Mouse (Mus musculus) fat pad, adult 2 months (tissue): ENCODE data around the gene Gm44596.

Experiments used
- DNase-seq: peaks from one replicate; pipeline ENCODE4 v3.0.0-alpha.2; 2011; ENCODE audit warnings: low read depth, low spot score; ENCODE audit errors: extremely low read depth

Gene Gm44596

DNA sequence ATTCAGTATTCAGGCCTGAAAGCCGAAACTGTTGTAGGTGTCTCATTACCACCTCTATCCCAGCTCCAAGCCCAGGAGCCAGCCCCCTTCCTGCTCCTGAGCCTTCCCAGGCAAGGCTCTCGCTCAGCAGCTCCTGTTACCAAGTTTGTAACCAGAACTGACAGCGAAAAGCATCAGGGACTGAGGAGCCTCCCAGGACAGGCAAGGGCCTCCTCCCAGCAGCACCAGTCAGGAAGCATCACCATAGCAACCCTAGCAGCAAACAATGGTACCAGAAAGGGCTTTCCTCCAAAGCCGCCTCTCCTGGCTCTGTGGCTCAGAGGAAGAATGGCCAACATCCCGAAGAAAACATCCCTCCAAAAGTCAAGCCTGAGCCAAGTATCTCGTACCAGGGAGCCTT is at the start of gene Gm44596, which contains the start of gene Tex52:
Gene Gm44596, plus strand, starts transcription at position 312 of the 400 bp plus-strand sequence.
Gene Tex52, plus strand, starts transcription at position 265 of the 400 bp plus-strand sequence.
- no peak for DNase-seq

DNA sequence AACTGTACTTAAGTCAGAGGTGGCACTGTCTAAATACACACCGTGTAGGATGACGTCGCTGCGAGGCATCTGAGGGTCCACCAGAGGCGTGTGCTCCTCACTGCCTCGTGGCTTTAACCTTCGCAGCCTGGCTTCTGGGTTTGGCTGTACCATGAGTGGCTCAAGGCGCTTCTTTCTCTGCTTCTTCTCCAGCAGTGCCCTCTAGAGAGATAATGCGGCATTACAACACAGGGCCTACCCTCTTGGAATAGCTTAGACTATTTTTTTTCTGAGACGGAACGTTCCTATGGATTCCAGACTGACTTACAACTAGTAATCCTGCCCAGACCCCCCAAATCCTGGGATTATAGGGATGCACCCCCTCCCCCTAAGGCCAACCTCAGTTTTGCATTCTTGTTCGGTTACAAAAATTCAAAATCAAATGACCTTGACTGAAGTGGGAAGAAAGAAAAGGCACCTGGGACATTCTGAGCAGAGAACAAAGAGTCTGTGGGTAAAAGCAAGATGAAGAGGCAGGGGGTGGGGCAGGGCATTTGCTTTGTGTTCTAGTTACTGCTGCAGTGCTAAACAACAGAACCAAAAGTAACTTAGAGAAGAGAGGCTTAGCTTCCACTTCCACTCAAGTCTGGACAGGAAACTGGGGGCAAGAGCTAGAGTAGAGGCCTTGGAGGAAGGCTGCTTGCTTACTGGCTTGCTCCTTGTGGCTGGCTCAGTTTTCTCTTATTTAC is 40.7 kb upstream of the Gm44596 start:
- no peak for DNase-seq

DNA sequence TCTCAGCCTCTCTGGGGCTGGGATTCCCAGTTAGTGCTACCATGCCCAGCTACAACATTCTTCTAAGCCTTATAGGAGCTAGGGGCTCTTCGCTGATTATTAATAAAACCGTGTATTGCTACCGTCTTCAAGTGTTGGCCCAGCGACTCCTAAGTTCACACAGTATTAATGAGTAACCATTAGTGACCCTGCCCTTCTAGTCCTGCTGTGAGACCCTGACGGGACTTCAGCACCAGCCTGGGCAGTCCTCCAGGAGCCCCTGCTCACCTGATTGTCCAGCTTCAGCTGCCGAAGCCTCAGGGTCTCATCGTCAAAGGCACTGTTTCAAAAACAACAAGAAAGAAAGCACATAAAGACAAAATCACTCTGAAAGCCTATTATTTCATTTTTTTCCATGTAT is 37.8 kb upstream of the Gm44596 start:
- no peak for DNase-seq

DNA sequence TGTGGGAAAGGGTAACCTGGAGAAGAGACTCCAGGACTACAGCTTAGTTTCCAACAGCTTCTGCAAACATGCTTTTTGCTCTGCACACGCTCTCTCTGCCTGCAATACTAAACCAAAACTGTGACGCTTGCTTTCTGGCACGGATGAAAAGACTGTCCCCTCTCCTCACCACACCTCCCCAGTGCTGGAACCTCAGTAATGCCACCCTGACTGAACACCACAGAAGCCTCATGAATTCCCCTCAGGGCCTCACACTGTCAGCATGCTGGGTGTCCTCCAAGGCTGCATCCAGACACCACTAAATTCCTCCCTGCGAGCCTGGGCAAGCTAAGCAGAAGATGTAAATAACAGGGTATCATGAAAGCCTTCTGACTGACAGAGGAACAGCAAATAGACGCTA is 36.4 kb upstream of the Gm44596 start:
- DNase-seq = no peak

DNA sequence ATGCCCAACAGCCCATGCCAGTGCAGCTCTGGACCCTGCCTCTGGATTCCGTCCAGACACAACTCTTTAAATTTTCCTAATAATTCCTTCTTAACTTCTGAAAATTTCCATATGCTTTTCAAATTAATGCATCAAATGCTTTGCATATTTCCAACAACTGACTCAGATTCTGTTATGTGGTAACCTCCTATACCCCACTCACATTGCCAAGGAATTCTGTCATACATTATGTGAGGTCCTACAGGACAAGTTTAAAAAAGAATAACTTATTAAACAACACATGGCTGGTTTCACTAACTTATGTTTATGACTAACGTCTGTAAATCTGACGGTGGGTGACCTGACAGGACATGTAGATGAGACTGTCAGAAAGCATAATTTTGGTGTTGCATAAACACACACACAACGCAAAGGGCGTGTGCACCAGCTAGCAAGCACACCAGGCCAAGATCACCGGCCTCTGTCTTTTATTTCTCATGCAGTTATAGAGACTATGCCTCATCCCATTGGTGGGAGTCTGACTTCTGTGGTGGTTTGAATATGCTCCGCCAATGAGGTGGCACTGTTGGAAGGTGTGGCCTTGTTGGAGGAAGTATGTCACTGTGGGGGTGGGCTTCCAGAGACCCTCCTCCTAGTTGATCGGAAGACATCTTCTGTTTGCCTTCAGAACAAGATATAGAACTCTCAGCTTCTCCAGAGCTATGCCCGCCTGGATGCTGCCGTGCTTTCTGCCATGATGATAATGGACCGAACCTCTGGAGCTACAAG is 33.2 kb upstream of the Gm44596 start:
- DNase-seq = no peak

DNA sequence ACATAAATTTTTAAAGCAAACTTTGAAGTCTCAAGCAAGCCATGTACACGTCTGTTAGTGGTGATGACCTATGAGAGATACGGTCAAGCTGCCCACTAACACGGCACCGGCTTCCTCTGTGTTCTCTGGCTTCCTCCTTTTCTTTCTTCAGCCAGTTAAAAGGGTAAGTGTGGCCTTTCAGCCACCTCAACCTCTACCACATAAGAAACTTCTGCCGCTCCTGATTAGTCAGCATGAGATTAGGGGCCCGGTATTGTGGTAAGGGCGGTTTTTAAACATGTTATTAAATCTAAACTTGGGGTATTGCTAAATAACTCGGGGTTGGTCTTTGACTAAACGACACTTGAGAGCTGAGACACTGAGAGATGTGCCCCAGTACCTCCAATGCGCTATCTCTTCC is 29.7 kb upstream of the Gm44596 start:
- DNase-seq = no peak

DNA sequence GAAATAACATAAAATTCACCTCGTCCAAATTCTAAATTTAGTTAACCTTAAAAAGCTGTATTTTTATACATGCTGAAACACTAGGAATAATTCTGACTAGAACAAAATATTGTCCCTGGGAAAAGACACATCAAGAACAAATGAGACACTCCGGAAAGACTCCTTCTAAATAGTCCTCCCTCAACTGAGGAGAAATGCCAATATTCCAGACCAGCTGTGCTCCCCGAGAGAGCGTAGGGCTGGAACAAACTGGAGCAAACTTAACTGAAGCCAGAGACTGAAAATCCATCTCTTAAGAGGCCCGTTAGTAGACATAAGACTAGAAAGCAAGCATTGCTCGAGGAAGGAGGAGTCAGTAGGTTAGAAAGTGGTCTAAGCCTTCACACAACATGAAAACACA is 28.5 kb upstream of the Gm44596 start:
- no peak for DNase-seq

DNA sequence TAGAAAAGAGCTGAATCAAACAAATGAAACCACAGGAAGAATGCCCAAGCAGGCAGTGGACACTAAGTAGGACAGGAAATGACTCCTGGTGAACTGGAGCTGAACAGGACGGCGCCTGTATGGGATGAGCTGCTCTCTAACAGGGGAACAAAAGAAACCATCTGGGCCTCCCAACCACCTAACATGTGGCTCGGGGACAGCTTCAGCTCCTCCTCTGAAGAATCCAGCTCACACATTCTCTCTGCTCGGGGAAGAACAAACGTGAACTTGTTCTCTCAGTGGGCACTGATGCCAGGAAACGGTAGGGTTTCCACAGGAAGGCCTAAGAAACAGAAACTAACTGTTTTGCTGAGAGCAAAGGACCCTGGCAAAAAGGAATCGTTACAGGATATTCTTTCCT is 25.6 kb upstream of the Gm44596 start:
- DNase-seq = no peak

DNA sequence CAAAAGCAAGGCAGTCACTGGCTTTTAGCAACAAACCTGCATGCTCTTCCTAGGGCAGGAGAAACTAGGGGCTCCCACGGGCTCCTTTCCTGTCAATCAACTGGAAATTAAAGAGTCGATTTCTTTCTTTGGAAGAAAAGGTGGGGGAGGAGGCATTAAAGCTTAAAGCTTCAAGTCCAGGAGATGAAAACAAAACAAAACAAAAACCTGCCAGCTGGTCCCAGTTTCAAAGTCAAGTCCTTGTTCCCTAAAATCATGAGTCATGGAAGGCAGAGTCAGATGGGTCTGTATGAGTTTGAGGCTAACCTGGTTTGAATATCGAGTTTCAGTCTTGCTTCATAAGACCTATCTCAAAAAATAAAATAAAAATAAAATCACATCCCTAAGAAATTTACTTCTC is 21.2 kb upstream of the Gm44596 start:
- DNase-seq = no peak

DNA sequence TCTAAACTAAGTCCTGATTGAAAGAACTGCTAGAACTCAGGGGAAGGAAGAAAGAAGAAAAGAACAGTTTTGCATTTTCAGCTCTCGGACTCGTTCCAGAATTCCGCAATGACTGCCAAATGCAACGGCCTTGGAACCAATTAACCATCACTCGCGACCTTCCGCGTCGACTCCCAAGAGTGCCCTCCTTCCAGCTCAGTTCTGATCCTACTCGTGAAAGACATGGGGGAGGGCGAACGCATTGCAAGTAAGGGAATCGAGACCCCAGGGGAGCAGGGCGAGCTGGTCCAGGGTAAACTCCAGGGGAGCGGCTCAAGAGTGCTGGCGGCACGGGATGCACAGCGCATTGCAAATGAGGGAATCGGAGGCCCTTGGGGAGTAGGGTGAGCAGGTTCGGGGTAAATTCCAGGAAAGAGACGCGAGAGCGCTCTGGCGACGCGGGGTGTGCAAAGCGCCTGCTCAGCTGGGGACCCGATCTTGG is 20.1 kb upstream of the Gm44596 start:
- DNase-seq = no peak

DNA sequence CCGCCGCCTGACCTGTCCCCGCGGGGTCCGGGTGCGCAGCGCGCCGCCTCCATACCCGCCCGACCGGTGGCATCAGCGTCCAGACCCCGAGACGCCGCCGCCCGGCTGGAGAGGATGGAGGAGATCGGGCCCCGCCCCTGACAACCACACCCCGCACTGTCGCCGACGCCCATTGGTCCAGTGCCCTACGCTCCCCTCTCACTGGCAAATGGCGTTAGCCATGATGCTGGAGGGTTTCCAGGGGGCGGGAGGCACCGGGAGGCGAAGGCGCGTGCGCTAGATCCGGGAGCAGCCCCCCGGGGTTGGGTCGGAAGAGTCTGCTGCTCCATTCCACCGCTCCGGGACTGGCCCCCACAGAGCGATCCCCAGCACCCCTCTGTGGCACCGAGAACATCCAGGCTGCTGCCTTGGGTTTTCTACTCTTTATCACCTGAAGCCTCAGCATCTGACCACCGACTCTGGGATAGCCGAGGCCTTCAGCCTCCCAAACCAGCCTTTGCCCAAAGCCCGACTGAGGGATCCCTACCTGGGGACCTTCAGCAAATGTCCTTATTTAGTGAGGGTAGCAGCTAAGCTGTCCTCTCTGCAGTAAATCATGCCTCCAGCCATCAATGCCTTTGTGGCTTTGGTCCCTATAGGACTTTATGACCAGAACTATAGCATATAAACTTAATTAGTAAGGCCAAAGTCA is 19.4 kb upstream of the Gm44596 start, which contains the start of gene Tulp3:
Gene Tulp3, minus strand, starts transcription at position 126 of the 691 bp plus-strand sequence.
- no peak for DNase-seq

DNA sequence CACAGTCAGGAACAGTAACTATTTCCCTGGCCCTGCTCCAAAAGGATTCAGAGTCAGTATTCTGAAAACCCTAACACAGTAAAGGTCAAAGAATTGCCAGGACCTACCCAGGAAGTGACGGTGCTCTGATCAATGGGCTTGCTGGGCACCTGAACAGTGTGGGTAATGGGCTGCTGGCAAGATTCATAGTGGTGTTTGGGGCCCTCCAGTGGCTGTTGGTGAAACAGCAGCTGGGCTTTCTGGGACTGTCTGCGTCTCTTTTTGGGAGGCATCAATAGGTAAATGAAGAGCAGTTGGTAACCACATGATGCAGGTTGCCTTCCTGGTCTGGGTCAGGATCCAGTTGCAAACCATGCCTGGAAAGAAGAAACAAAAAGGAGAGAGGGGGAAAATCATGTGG is 16.3 kb upstream of the Gm44596 start:
- DNase-seq = no peak

DNA sequence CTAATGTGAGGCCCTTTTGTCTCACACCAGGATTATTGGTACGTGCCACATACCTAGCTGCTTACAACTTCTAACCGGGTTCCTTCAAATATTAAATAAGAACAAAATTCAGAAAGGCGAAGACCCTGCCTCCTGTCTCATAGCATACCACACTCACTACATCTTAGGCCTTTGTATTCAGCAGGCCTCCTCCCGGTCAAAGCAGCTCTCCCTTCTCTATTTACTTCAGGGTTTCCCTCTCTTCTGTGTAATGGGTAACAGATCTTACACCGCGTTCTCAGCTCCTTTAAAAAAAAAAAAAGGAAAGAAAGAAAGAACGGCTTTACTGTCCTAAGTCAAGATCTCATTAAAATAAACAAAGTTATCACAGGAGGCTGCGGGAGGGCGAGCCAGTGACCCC is 13.4 kb upstream of the Gm44596 start:
- no peak for DNase-seq

DNA sequence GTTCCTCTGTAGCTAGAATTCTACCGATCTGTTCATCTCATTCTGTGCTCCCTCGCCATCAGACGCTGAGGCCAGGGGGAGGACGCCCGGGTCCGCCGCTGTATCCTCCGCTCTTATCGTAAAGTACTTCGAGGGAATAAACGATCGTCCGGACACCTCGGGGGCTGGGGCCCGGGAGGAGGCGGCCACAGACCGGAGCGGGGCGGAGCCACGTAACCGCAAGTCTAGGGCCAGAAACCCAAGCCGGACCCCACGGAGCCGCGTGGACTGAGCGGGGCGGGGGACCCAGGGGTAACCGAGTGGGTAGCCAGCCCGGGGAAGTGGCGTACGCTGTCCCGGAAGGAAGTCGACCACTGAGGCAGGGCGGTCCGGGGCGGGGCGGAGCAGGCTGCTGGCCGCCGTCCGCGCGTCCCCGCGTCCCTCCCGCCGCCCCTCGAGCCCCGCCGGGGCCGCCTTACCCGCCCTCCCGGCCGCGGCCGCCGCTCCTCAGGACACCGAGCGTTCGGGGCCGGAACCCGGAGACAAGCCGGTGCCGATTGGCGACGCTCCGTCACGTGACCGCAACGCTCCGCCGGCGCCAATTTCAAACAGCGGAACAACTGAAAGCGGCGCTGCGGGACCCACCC is 12.8 kb upstream of the Gm44596 start, which contains the start of the genes Rhno1 and Foxm1:
Gene Rhno1, minus strand, starts transcription at position 531 of the 626 bp plus-strand sequence.
Gene Foxm1, plus strand, starts transcription at position 587 of the 626 bp plus-strand sequence.
- DNase-seq = no peak

DNA sequence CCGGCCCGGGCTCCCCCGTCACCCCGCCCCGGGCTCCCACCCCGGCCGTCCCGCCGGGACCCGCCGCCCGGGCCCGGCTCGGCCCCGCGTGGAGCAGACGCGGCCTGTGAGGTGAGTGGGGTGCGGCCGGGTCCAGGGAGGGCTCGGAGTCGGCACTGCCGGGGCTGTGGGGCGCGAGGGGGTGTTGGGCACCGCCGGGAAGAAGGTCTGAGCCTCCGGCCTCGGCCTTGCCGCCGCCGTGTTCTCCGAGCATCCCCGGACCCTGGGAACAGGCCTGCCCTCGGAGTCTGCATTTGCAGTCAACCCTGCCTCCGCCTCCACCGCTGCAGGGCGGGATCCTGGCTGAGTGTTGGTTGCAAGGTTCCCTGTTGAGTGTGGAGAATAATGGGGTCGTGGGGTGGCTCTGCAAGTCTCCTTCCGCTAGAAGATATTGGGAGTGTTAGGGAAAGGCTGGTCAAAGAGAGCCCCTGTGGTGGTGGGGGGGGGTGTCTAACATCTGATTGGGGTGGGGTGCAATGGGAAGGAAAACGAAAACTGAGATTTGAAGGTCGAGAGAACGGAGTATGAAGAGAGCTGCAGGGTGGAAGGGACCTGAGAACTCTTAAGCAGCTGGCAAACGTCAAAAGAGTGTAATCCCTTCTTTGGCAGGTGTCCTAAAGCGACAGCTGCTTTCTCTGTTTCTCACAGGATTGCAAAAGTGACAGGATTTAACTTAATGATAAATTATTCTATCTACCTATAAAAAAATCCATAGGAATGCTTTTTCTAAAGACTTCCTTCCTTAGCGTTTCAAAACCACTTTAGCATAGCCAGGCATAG is 12.1 kb upstream of the Gm44596 start:
- peak; percentile 84 for DNase-seq

DNA sequence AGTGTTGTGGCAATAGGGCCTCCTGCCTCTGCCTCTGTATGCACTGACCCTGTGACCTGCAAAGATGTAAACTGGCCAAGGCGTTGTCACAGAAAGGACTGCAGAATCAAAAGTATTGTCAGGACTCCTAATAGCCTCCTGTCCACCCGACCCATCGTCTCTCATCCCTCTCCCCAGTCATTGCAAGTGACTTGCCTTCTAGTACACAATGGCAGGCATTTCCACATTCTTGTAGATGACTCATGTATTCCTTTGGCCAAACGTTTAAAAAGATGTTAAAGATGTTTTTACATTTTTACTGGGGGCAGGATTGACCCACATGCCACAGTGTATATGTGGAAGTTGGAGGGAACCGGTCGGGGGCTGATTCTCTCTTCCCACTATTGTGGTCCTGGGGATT is 10.6 kb upstream of the Gm44596 start:
- no peak for DNase-seq

DNA sequence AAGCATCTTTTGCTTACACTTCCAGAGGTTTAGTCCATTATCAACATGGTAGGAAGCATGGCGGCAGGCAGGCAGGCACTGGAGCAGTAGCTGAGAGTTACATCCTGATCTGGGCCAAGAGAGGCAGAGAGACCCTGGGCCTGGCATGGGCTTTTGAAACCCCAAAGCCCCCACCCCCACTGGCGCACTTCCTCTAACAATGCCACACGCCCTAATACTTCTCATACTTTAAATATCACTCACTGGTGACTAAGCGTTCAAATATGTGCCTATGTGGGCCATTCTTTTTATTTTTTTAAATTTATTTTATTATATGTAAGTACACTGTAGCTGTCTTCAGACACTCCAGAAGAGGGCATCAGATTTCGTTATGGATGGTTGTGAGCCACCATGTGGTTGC is 8.8 kb upstream of the Gm44596 start:
- no peak for DNase-seq

DNA sequence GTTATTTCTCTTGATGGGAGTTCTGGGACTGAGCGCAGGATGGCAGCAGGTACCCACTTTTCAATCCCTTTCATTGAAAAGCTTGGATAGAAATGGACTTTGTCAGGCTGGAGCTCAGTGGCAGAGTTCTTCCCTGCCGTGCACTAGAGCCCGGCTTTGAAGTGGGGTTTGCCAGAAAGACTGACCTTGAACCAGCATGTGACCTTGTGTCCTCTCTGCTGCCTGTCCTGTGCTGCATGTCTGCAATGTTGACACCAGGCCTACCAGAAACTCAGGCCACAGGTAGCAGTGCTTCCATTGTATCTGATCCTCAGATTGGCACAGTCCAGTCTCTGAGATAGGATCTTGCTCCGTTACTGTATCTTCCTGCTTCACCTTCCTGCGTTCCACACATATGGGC is 5.3 kb upstream of the Gm44596 start:
- DNase-seq = no peak

DNA sequence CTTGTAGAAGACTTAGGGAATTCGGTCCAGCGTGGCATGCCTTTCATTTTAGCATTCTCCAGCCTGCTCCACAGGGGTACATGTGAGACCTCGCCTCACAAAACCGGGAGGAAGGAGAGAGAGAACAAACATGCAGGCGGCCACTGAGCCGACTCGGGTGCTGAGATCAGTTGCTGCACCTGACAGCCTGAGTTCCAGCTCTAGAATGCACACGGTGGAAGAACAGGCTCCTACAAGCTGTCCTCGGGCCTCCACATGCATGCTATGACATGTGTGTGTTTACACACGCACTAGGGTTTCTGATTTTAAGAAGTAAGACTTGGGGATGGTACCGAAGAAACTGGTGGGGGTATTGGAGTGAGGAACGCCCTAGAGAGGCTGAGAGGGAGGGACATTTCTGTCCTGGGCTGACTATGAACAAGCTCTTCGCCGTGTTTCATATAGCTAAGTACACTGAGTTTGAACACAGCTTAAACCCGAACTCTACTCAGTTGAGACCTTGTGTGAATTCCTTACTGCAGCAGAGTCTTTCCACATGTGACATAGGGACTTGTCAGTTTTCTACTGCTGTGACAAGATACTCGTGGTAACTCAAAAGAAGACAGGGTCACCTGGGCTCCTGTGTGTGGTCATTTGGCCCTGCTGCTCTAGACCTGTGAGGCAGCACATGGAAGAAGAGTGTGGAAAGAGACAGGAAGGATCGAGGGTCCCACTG is 1.2 kb downstream of the Gm44596 start:
- DNase-seq = no peak
